Mouse (Mus musculus) liver, embryonic 11.5 days (tissue): ENCODE results near the gene Rps18. TPM values are rescaled to one million over a fixed set of nuclear protein-coding genes. Genes with fewer than 3 reads are reported as not detected.

ENCODE experiments used
- ATAC-seq: fragments of 200-750 bp; cut with Nextera tagmentation; replicated peaks from 2 replicates; pipeline ENCODE4 v1.8.0; 2017; ENCODE audit warnings: moderate number of reproducible peaks, mild to moderate bottlenecking, moderate TSS enrichment, moderate library complexity; ENCODE audit not compliant: low FRiP score
- DNase-seq: peaks from one replicate; pipeline ENCODE4 v3.0.0-alpha.2; 2017; ENCODE audit warnings: low spot score
- H3K27ac ChIP-seq: fragments of 300-500 bp; sonication (generic); 2 replicates; pipeline ENCODE4 v1.5.1; 2014; ENCODE audit warnings: mild to moderate bottlenecking, low read depth, low read length, control low read depth
- H3K27me3 ChIP-seq: fragments of 300-500 bp; sonication (generic); replicated peaks from 2 replicates; pipeline ENCODE4 v1.6.1; 2014; ENCODE audit warnings: low read length, mixed read lengths; ENCODE audit not compliant: control insufficient read depth, insufficient read depth
- H3K36me3 ChIP-seq: fragments of 300-500 bp; sonication (generic); 2 replicates; pipeline ENCODE4 v1.6.1; 2014; ENCODE audit warnings: mild to moderate bottlenecking, low read length, moderate library complexity, mixed read lengths; ENCODE audit not compliant: control insufficient read depth, insufficient read depth
- H3K4me1 ChIP-seq: fragments of 300-500 bp; sonication (generic); replicated peaks from 2 replicates; pipeline ENCODE4 v1.6.1; 2014; ENCODE audit warnings: low read length, mixed read lengths; ENCODE audit not compliant: control insufficient read depth, insufficient read depth
- H3K4me2 ChIP-seq: fragments of 300-500 bp; sonication (generic); 2 replicates; pipeline ENCODE4 v1.6.1; 2014; ENCODE audit warnings: mild to moderate bottlenecking, control low read depth, moderate library complexity
- H3K4me3 ChIP-seq: fragments of 300-500 bp; sonication (generic); 2 replicates; pipeline ENCODE4 v1.5.1; 2014; ENCODE audit warnings: low read depth, low read length, control low read depth
- H3K9ac ChIP-seq: fragments of 300-500 bp; sonication (generic); 2 replicates; pipeline ENCODE4 v1.6.1; 2014; ENCODE audit warnings: low read depth, low read length, control low read depth
- H3K9me3 ChIP-seq: fragments of 300-500 bp; sonication (generic); 2 replicates; pipeline ENCODE4 v1.6.1; 2016; ENCODE audit warnings: low read length, inconsistent platforms, mixed read lengths; ENCODE audit not compliant: control insufficient read depth
- WGBS: fragments of 180-500 bp; shearing (Covaris S2); extraction: QIAGEN DNeasy Blood & Tissue Kit; methylation state at CpG from one replicate; pipeline ENCODE4 v1.1.7; 2014; 5-methylcytosine and 5-hydroxymethylcytosine counted together
- polyA plus RNA-seq: library from polyadenylated mRNA; unstranded; fragments of >200 nt; fragmentation: Nextera tagmentation; extraction: Ambion mirVana; gene quantifications from 2 replicates; pipeline ENCODE4 v1.2.1, GENCODE M21; 2014

Gene Rps18
- polyA plus RNA-seq, 1 experiment from 2014 or later: 2,343 TPM

DNA sequence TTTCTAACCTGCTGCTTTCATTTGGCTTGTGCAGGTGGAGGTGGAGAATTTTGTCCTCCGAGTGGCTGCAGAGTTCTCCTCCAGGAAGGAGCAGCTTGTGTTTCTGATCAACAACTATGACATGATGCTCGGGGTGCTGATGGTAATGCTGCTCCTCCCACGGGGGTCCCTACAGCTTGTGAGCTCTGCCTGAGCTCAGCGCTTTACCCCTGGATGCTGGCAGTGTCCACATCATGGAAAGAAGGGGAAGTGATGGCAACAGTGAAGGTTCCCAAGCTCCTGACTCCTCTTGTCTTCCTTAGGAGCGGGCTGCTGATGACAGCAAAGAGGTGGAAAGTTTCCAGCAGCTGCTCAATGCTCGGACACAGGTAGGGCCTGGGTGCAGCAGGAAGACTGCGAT lies 7.1 kb upstream of the Rps18 start:
- Histone ChIP-seq H3K4me1 (no peaks in the 10 kb centered on the region), H3K9ac (no peak overlapping the region), H3K4me3 (no peak overlapping the region), H3K27me3 (no peaks in the 10 kb centered on the region), H3K27ac (no peak overlapping the region), H3K36me3 (peaks cover 41% of the 10 kb centered on the region), H3K9me3 (no peaks in the 10 kb centered on the region), H3K4me2 (no peak overlapping the region)
- 90% methylated on average over 7 of the region's 7 CpGs for WGBS
- no peak for ATAC-seq
- DNase-seq: no peak

DNA sequence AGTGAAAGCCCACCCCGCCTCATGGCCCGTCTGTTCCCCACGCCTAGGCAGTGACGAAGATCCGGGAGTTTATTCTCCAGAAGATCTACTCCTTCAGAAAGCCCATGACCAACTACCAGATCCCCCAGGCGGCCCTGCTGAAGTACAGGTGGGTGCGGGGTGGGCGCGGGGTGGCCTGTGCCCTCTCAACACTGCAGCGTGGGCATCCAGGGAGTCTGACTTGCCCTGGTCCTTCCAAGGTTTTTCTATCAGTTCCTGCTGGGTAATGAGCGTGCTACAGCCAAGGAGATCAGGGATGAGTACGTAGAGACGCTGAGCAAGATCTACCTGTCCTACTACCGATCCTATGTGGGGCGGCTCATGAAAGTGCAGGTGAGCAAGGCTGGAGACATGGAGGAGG lies 4.1 kb upstream of the Rps18 start:
- Histone ChIP-seq H3K9me3 (no peaks in the 10 kb centered on the region), H3K27me3 (no peaks in the 10 kb centered on the region), H3K36me3 (peaks cover 37% of the 10 kb centered on the region), H3K27ac (no peak overlapping the region), H3K4me2 (no peak overlapping the region), H3K9ac (no peak overlapping the region), H3K4me3 (no peak overlapping the region), H3K4me1 (0 out of 2 replicates have a peak, but pooled peaks cover 2% of the 10 kb centered on the region)
- DNase-seq (no peak), ATAC-seq (no peak)
- 91% methylated on average over 15 of the region's 15 CpGs for WGBS

DNA sequence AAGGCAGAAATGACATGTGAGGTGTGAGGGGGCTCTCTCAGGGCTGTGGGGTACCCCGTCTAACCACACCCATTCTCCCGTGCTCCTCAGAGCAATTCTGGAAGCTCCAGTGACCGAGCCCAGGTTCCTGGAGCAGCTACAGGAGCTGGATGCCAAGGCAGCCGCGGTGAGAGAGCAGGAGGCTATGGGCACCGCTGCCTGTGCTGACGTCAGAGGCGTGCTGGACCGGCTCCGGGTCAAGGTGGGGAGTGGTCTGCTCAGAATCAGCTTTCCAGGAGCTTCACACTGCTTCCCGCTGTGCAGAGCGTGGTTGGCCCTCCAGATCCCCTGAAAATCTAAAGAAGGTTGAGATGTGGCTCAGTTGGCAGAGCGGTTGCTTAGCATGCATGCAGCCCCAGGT lies 3.3 kb upstream of the Rps18 start:
- WGBS: 90% methylated on average over 13 of the region's 13 CpGs
- Histone ChIP-seq H3K4me2 (no peak overlapping the region), H3K9me3 (no peaks in the 10 kb centered on the region), H3K4me1 (peaks cover 7% of the 10 kb centered on the region), H3K9ac (no peak overlapping the region), H3K36me3 (peaks cover 43% of the 10 kb centered on the region), H3K27ac (no peak overlapping the region), H3K27me3 (no peaks in the 10 kb centered on the region), H3K4me3 (no peak overlapping the region)
- no peak for DNase-seq
- no peak for ATAC-seq

DNA sequence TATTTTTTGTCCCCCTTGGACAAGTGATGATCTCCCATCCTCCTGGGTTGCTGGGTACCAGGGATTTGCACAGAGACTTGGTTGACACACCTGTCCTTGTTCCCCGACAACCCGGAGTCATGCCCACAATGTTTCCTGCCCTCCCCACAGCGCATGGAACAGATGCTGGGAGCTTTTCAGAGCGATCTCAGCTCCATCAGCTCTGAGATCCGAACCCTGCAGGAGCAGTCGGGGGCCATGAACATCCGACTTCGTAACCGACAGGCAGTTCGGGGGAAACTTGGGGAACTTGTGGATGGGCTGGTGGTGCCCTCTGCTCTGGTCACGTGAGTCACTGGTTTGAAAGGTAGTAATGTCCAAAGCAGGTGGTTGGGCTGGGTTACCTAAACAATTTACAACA lies 2.6 kb upstream of the Rps18 start:
- Histone ChIP-seq H3K36me3 (peaks cover 42% of the 10 kb centered on the region), H3K4me1 (peaks cover 14% of the 10 kb centered on the region), H3K9ac (no peak overlapping the region), H3K4me3 (no peak overlapping the region), H3K27ac (no peak overlapping the region), H3K9me3 (no peaks in the 10 kb centered on the region), H3K4me2 (no peak overlapping the region), H3K27me3 (no peaks in the 10 kb centered on the region)
- 89% methylated on average over 11 of the region's 11 CpGs for WGBS
- no peak for ATAC-seq
- no peak for DNase-seq

DNA sequence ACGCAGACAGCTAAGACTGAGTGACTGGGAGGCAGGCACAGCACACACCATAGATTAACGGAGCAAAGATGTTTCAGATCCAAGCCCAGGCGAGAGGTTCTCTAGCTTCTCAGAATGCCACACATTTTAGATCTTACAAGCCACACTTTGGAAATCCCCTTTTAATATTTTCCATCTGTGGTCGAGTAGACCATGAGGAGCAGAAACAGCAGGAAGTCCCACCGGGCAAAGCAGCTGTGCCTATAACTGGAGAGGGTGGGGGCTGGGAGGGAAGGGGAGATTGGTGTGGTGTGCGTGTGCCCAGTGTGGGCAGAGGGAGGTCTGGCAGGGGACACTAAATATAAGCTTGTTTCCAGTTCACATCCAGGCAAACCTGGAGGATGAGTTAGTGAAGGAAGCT lies 1.7 kb upstream of the Rps18 start:
- H3K9me3 ChIP-seq: no peaks in the 10 kb centered on the region
- H3K27ac ChIP-seq: no peak overlapping the region
- H3K4me2 ChIP-seq: no peak overlapping the region
- no peak overlapping the region for H3K4me3 ChIP-seq
- 83% methylated on average over 6 of the region's 6 CpGs for WGBS
- H3K4me1 ChIP-seq: peaks cover 23% of the 10 kb centered on the region
- H3K36me3 ChIP-seq: peaks cover 48% of the 10 kb centered on the region
- ATAC-seq (no peak), DNase-seq (no peak)
- no peaks in the 10 kb centered on the region for H3K27me3 ChIP-seq
- no peak overlapping the region for H3K9ac ChIP-seq

DNA sequence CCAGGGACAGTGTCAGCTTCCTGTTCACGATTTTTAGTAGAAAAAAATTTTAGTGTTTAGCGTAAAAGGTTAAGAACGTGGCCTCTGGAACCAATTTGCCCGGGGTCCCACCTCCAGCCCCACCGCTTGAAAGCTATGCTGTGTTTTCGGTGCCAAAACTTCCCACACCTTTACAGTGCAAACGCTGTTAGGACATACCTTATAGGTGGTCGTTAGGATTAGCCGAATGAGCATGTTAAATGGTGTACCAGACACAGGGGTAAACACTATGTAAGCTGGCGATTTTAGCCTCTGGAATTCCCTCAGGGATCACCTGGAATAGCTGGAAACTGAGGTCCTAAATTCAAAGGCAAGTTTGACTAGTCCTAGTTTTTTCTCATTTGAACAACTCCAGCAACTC lies 535 bp upstream of the Rps18 start:
- peak overlapping the region; percentile 85 for H3K4me3 ChIP-seq
- DNase-seq (no peak), ATAC-seq (no peak)
- H3K27ac ChIP-seq: peak overlapping the region; percentile 90
- H3K4me1 ChIP-seq: peaks cover 34% of the 10 kb centered on the region
- H3K27me3 ChIP-seq: no peaks in the 10 kb centered on the region
- H3K9ac ChIP-seq: peak overlapping the region; percentile 97
- H3K36me3 ChIP-seq: peaks cover 49% of the 10 kb centered on the region
- 5% methylated on average over 10 of the region's 10 CpGs for WGBS
- H3K9me3 ChIP-seq: no peaks in the 10 kb centered on the region
- H3K4me2 ChIP-seq: peak overlapping the region; percentile 100

DNA sequence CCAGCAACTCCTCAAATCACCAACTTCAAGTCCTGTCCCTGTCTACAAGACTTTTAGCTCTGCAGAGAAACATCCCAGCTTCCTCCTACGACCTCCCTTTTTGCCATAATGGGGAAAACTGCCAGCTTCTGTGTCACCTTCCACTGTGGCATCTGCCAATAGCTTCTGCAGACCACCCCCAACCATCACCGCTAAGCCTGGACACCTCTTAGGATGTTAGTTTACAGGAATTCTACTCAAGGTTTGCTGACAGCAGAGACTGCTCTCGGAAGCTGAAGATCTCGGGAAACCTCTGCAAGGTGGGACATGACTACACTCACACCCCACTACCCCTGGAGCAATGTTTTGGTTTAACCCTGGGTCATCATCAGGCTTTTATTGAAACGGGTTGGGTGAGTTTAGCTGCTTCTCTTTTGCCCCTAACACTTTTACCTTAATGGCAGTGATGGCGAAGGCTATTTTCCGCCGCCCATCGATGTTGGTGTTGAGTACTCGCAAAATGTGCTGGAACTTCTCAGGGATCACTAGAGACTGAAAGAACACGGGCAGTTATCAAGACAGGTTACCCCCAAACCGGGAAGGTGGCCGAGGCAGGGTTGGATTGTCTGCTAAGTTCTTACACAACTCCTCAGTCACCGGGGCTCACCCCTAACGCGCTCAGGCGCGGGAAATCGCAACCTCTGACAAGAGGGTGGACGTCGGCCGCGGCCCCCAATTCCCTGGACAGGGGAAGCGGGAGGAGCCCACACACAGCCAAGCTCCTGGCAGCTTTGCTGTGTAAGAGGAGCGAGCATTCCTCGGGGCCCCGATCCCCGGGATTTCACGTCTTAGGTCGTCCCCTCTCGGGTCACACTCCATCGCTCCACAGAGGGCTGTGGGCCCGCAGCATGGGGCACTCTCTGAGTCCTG lies 901 bp downstream of the Rps18 start:
- DNase-seq (no peak), ATAC-seq (0 out of 2 replicates have a peak, but pooled peaks have one; percentile 0)
- Histone ChIP-seq H3K36me3 (peaks cover 38% of the 10 kb centered on the region), H3K27me3 (no peaks in the 10 kb centered on the region), H3K4me1 (peaks cover 48% of the 10 kb centered on the region), H3K27ac (peak overlapping the region; percentile 90), H3K9me3 (no peaks in the 10 kb centered on the region), H3K4me3 (peak overlapping the region; percentile 85), H3K4me2 (peak overlapping the region; percentile 100), H3K9ac (peak overlapping the region; percentile 97)
- under 1% methylated on average over 33 of the region's 33 CpGs for WGBS

DNA sequence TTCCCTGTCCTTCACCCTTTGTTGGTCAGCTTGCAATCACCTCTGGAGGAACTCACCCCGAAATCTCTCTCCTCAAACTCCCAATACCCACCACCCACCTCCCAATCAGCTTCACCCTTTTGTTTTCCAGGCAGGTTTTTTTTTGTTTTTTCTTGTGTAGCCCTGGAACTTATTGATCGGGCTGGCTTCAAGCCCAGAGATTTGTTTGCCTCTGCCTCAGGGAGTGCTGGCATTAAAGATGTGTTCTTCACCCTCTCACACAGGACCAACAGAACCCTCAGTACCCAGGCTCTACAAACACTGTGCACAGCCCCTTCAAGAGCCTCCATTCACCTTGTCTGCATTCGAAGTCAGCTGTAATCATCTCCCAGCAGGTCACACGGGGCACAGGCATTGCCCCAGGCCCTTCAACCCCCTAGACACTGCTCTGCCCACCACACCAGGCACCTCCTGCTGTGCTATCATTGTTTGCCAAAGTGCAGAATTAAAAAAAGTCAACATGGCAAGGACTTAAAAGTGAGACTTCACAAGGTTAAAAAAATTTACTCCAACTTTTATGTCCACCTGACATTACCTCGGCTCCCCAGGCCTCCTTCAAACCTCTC lies 1.7 kb downstream of the Rps18 start:
- Histone ChIP-seq H3K9ac (peak overlapping the region; percentile 97), H3K27me3 (no peaks in the 10 kb centered on the region), H3K4me2 (peak overlapping the region; percentile 100), H3K4me3 (peak overlapping the region; percentile 85), H3K27ac (peak overlapping the region; percentile 90), H3K9me3 (no peaks in the 10 kb centered on the region), H3K36me3 (peaks cover 37% of the 10 kb centered on the region), H3K4me1 (peaks cover 50% of the 10 kb centered on the region)
- 28% methylated on average over 5 of the region's 5 CpGs for WGBS
- DNase-seq: no peak
- ATAC-seq: no peak
